Mouse (Mus musculus) forebrain, embryonic 11.5 days (tissue): ENCODE data around the gene Uncx. TPM values are rescaled to one million over a fixed set of nuclear protein-coding genes. Genes with fewer than 3 reads are reported as not detected.

Source experiments
- ATAC-seq: fragments of 200-750 bp; cut with Nextera tagmentation; replicated peaks from 2 replicates; pipeline ENCODE4 v1.8.0; 2017; ENCODE audit warnings: moderate TSS enrichment; ENCODE audit not compliant: low FRiP score
- DNase-seq: peaks from one replicate; pipeline ENCODE4 v3.0.0-alpha.2; 2017; ENCODE audit warnings: low spot score
- H3K27ac ChIP-seq: fragments of 300-500 bp; sonication (generic); 2 replicates; pipeline ENCODE4 v1.5.1; 2014; ENCODE audit warnings: low read depth, low read length
- H3K27me3 ChIP-seq: fragments of 300-500 bp; sonication (generic); 2 replicates; pipeline ENCODE4 v1.6.1; 2014; ENCODE audit warnings: mild to moderate bottlenecking, low read length, mixed read lengths; ENCODE audit not compliant: control insufficient read depth, insufficient read depth
- H3K36me3 ChIP-seq: fragments of 300-500 bp; sonication (generic); 2 replicates; pipeline ENCODE4 v1.6.1; 2014; ENCODE audit warnings: mild to moderate bottlenecking, low read length, moderate library complexity, mixed read lengths; ENCODE audit not compliant: control insufficient read depth, insufficient read depth
- H3K4me1 ChIP-seq: fragments of 300-500 bp; sonication (generic); replicated peaks from 2 replicates; pipeline ENCODE4 v1.6.1; 2014; ENCODE audit warnings: low read length, mixed read lengths; ENCODE audit not compliant: control insufficient read depth, insufficient read depth
- H3K4me2 ChIP-seq: fragments of 300-500 bp; sonication (generic); 2 replicates; pipeline ENCODE4 v1.6.1; 2014; ENCODE audit warnings: low read depth, mild to moderate bottlenecking, low read length, moderate library complexity, mixed read lengths; ENCODE audit not compliant: severe bottlenecking
- H3K4me3 ChIP-seq: fragments of 300-500 bp; sonication (generic); 2 replicates; pipeline ENCODE4 v1.5.1; 2014; ENCODE audit warnings: low read depth, low read length
- H3K9ac ChIP-seq: fragments of 300-500 bp; sonication (generic); 2 replicates; pipeline ENCODE4 v1.6.1; 2014; ENCODE audit warnings: low read length
- H3K9me3 ChIP-seq: fragments of 300-500 bp; sonication (generic); 2 replicates; pipeline ENCODE4 v1.6.1; 2016; ENCODE audit warnings: low read length, mixed read lengths; ENCODE audit not compliant: control insufficient read depth
- WGBS: fragments of 180-500 bp; shearing (Covaris S2); extraction: QIAGEN DNeasy Blood & Tissue Kit; methylation state at CpG from one replicate; pipeline ENCODE4 v1.1.7; 2014; 5-methylcytosine and 5-hydroxymethylcytosine counted together
- polyA plus RNA-seq: library from polyadenylated mRNA; unstranded; fragments of >200 nt; fragmentation: Nextera tagmentation; extraction: Ambion mirVana; gene quantifications from 2 replicates; pipeline ENCODE4 v1.2.1, GENCODE M21; 2014

The Uncx gene
- polyA plus RNA-seq, 1 experiment from 2014 or later, result 28.2 TPM

- no peak overlapping the region for H3K4me3 ChIP-seq
- H3K27me3 ChIP-seq, result peaks cover 5% of the 10 kb centered on the region
- H3K4me1 ChIP-seq, result peaks cover 20% of the 10 kb centered on the region
- no peaks in the 10 kb centered on the region for H3K9me3 ChIP-seq
- H3K9ac ChIP-seq, result no peak overlapping the region
- H3K27ac ChIP-seq, result no peak overlapping the region
- DNase-seq (no peak), ATAC-seq (no peak)
- no peak overlapping the region for H3K4me2 ChIP-seq
- WGBS, result 91% methylated on average over 14 of the region's 14 CpGs
- H3K36me3 ChIP-seq, result no peaks in the 10 kb centered on the region
Measured at GRCm38 (mm10) chr5:139595001-139595400, 51.7 kb downstream of the Uncx start.

Other genes with a start within 250 kb of the Uncx start
- gene Adap1, start 217.9 kb upstream of the Uncx start, polyA plus RNA-seq, result 1.9 and 2.0 TPM in 2 replicates
- gene Cox19, start 192.1 kb upstream of the Uncx start, polyA plus RNA-seq, result 103 and 130 TPM in 2 replicates
- gene Cyp2w1, start 190.9 kb upstream of the Uncx start, polyA plus RNA-seq, result not detected in 2 replicates
- gene Gpr146, start 165.8 kb upstream of the Uncx start, polyA plus RNA-seq, result 1.8 and 1.9 TPM in 2 replicates
- gene C130050O18Rik, start 138.2 kb upstream of the Uncx start, polyA plus RNA-seq, result 0.17 and 0.23 TPM in 2 replicates
- gene Gper1, start 120.3 kb upstream of the Uncx start, polyA plus RNA-seq, result 1.7 and 1.9 TPM in 2 replicates
- 38.5 and 47.5 TPM in 2 replicates for gene 3110082I17Rik, start 83.0 kb upstream of the Uncx start, polyA plus RNA-seq
- 6.4 and 7.9 TPM in 2 replicates for gene Zfand2a, start 58.9 kb upstream of the Uncx start, polyA plus RNA-seq
- gene Micall2, start 192.8 kb downstream of the Uncx start, polyA plus RNA-seq, result 5.4 and 6.7 TPM in 2 replicates
- gene Ints1, start 232.2 kb downstream of the Uncx start, polyA plus RNA-seq, result 40.5 and 42.0 TPM in 2 replicates
- 7.5 and 8.3 TPM in 2 replicates for gene Mafk, start 248.0 kb downstream of the Uncx start, polyA plus RNA-seq